Mouse (Mus musculus) gastrocnemius, postnatal 36 days (tissue): Measurements from ENCODE around the gene Dtymk. TPM values are rescaled to one million over a fixed set of nuclear protein-coding genes. Genes with fewer than 3 reads are reported as not detected.
"Not testable (repeated sequence)": the region's sequence is repeated elsewhere in the genome, so short reads cannot be mapped to it uniquely, and the experiment has no call there.

ENCODE experiments used
- DNase-seq, 2 experiments: peaks; one replicate each; pipeline ENCODE4 v3.0.0; 2022
- intact Hi-C: fragments of 180-260 bp; cut with DNase I; formaldehyde crosslinking; loops from one replicate; pipeline ENCODE4 v1.15.1; 2025
- long read RNA-seq, 2 experiments: library from polyadenylated mRNA; stranded (forward); transcript quantifications; one replicate each; pipeline ENCODE4 v2.0.0; 2021
- total RNA-seq, 2 experiments: library from RNA; stranded (reverse); gene quantifications; 2 replicates each; pipeline ENCODE4 v1.2.3; 2021

The Dtymk gene
- total RNA-seq: 10 to 100 TPM; 14.0 to 15.1 TPM
- long read RNA-seq, experiment 1, transcript Dtymk-202 (2 exons, 1,055 nt): major isoform, 13 of 26 reads
- long read RNA-seq, experiment 1, transcript Dtymk-201 (5 exons, 1,003 nt): minor isoform, 7 of 26 reads
- long read RNA-seq, experiment 1, partial matches to known transcripts: 5 of 26 reads
- long read RNA-seq, experiment 1, other reads (novel, unspliced or antisense): 1 of 26 reads
- long read RNA-seq, experiment 2, transcript Dtymk-202 (2 exons, 1,055 nt): major isoform, 12 of 34 reads
- long read RNA-seq, experiment 2, transcript Dtymk-201 (5 exons, 1,003 nt): minor isoform, 8 of 34 reads
- long read RNA-seq, experiment 2, partial matches to known transcripts: 10 of 34 reads
- long read RNA-seq, experiment 2, other reads (novel, unspliced or antisense): 4 of 34 reads

DNA sequence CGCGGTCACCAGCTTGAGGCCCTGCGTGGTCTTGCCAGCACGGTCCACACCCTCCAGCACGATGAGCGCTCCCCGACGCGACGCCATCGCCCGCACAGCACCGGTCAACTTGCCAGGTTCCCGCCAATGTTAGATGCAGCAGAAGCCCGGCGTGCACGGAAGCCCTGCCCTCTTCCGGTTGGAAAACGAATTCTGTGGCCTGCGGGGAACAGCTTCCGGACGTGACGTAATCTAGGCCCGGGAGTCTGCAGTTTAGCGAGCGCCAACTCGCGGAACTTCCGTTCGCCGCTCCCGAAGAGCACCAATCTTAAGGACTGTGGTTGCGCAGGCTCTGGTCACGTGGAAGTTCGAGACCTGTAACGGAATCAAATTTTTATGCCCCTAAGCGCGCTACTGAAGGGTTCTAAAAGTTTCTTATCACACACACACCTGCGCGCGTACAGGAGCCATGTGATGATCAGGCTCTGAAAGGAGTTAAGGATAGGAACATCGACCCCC lies at the start of gene Dtymk:
Dtymk (minus strand) TSS at position 194 of the 498 bp plus-strand sequence.
- DNase-seq: peak; percentile 81 to 88
- intact Hi-C loops: loop anchor here (2.0 to 5.0 kb wide), 2 partner anchors 45 to 134 kb away; no protein-coding TSS in a partner anchor

DNA sequence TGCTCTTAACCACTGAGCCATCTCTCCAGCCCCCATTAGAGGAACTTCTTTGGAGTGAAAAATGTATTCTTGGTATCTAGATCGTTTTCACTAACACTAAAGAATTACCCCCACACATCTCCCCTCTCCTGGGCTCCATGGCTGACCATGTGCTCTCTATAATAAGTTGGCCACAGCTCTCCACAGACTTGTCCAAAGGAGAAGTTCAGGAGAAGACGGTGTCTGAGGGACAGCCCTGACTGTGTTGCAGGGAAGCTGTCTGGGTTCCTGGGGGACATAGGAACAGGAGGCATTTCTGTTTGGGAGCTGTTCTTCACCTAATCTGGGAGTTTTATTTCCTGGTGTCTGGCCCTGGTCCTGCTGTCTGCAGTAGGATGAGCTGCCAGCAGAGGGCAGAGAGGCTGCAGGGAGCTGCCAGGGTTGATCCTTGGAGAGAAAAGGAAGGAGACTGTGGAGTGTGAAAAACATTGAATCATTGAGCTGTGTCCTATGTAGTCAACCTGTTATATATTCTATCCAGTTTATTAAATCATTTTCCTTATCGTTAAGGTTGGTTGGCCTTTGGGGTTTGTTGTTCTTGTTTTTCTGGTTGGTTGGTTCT lies 44.1 kb upstream of the Dtymk start:
- DNase-seq, intact Hi-C loops: not testable (repeated sequence)

DNA sequence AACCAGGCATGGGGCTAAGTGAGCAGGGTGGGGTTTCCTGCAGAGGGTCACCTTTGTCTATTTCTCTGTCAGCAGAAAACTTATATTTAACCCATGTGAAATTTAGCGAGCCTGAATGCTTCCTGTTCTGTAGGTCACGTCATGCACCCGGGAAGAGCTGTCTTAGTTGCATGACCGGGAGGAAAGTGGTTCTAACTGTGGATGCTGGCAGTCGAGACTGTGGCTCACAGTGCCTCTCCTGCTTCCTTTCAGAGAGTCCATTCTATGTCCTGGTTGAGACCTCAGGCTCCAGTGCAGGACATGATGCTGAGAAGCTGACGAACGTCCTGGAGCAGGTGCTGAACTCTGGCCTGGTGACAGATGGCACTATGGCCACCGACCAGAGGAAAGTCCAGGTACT lies 36.8 kb upstream of the Dtymk start:
- intact Hi-C loops: loop anchor here (10.0 kb wide), 1 partner anchor 76 kb away; the partner anchor contains the start of gene Gal3st2b
- DNase-seq: not testable (repeated sequence)

DNA sequence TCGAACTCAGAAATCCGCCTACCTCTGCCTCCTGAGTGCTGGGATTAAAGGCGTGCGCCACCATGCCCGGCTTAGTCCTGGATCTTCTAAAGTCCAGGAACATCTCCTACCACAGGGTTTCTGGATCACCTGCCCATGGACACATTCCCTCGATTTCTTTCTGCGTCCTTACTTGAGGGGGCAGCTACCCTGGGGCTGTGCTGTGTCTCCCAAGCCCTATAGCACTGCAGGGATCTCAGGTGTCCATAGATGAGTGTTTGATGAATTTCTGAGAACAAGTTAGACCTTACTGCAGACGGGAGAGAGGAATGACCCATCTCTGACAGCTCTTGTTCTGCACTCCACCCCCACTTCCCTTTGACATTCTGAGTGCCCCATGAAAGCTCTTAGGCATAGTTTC lies 35.6 kb upstream of the Dtymk start:
- intact Hi-C loops: loop anchor here (10.0 kb wide), 1 partner anchor 77 kb away; the partner anchor contains the start of gene Gal3st2b
- no peak for DNase-seq

DNA sequence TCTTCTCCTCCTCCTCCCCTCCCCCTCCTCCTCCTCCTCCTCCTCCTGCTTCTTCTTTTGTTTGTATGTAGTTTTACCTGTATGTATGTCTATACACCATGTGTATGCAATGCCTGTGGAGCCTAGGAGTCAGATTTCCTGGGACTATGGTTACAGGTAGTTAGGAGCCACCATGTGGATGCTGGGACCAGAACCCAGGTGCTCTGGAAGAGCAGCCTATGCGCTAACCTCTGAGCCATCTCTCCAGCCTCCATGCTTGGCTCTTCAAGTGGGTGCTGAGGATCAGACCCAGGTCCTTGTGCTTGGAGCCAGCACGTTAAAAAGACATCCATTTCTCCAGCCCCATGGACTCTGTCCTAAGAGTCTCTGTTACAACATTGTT lies 34.8 kb upstream of the Dtymk start:
- no peak for DNase-seq
- intact Hi-C loops: loop anchor here (10.0 kb wide), 1 partner anchor 78 kb away; the partner anchor contains the start of gene Gal3st2b

DNA sequence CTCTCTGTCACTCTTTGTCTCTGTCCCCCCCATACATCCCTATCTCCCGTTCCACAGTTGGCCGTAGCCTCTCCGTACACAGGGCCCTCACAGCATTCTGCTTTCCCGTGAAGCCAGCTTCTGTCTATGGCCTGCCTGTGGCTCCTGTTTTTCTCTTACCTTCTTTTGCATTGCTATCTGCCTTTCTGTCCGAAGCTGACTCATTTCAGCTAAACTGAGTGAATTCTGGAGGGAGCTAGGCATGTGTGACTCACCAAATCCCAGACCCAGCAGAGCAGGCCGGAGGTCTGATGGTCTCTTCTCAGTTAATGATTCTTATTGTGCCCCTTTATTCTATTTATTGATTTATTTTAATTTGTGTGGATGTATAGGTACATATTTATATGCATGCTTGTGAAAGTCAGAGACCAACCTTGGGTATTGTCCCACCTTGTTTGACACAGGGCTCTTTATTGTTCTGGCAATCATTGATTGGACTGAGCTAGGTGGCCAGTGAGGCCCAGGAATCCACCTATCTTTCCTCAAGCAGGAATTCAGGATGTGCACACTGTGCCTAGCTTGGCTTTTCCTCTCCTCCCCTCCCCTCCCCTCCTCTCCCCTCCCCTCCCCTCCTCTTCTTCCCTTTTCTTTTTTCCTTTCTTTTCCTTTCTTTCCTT lies 34.3 kb upstream of the Dtymk start:
- intact Hi-C loops: loop anchor here (10.0 kb wide), 1 partner anchor 79 kb away; the partner anchor contains the start of gene Gal3st2b

DNA sequence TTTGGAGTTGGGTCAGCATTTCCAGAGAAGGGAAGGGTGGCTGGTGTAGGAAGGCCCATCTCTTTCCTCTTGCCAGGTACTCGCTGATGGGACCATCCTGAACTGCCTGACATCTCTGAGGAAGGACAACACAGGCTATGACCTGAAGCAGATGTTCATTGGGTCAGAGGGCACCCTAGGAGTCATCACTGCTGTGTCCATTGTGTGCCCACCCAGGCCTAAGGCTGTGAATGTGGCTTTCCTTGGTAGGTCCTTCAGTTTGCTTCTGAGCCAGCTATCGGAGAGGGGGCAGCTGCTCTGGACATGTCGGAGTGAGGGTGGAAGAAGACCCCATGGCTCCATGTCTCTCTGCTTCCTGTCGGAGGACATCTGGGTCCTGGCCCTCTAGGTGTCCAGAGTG lies 33.5 kb upstream of the Dtymk start:
- no peak for DNase-seq
- intact Hi-C loops: loop anchor here (10.0 kb wide), 1 partner anchor 80 kb away; the partner anchor contains the start of gene Gal3st2b

More for the DNA sequence above, 34.3 kb upstream of the Dtymk start:
- no peak for DNase-seq

DNA sequence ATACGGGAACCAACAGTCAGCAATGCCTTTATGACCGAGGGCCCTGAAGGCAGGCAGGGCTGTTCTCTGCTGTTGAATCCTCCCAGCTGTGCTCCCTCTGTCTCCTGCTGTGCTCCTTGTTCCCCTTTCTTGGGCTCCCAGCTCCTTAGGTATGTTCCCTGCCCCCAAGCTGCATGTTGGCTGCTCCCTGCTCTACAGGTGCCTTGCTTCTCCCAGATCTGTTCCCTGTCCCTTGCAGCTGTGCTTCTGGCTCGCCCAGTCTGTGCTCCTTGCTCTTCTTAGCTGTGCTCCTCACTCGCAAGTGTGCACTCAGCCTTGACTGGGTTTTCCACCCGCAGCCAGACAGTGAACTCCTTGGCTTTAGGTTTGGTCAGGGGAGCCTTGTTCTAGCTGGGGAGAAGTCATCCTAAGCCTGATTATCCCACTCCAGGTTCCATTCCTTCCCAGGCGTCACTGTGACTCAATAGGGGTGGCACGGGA lies 33.0 kb upstream of the Dtymk start:
- DNase-seq: no peak
- intact Hi-C loops: loop anchor here (10.0 kb wide), 1 partner anchor 80 kb away; the partner anchor contains the start of gene Gal3st2b

DNA sequence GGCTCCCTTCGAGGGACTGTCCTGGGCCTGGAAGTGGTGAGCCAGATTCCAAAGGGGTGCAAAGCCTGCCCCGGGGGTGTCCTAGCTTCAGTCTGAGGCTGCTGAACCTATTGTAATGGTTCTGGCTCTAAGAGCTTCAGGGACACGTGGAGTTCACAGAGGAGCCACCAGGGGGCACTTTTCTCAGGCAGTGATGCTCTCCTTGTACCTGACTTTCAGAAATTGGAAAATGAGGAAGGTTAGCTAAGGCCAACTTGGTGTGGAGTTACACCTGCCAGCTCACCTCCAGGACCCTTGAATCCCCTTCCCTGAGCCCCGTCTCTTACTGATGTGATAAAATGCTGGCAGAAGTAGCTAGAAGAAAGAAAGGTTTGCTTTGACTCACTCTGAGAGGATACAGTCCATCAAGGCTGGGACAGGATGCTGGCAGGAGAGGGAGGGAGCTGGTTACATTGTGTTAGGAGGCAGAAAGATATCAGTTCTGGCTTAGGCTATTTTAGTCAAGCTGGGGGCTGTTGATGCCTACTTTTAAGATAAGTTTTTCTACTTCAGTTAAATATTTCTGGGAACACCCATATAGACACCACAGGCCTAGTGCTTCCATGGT lies 31.1 kb upstream of the Dtymk start:
- intact Hi-C loops: loop anchor here (10.0 kb wide), 1 partner anchor 82 kb away; the partner anchor contains the start of gene Gal3st2b
- not testable (repeated sequence) for DNase-seq

DNA sequence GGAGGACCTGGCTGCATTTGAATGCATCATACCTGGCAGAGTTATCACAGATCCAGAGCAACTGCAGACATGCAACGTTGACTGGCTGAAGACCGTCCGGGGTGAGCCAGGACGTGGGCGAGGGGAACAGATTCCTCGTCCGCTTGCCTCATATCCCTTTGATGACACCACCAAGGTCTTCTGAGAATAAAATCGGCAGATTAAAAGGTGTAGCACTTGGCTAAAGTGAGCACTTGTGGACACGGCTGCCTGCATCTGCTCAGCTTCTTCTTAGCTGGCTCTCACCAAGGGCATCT lies 24.8 kb upstream of the Dtymk start:
- DNase-seq: no peak
- intact Hi-C loops: loop anchor here (10.0 kb wide), 1 partner anchor 892 kb away; the partner anchor contains the start of gene Capn10

DNA sequence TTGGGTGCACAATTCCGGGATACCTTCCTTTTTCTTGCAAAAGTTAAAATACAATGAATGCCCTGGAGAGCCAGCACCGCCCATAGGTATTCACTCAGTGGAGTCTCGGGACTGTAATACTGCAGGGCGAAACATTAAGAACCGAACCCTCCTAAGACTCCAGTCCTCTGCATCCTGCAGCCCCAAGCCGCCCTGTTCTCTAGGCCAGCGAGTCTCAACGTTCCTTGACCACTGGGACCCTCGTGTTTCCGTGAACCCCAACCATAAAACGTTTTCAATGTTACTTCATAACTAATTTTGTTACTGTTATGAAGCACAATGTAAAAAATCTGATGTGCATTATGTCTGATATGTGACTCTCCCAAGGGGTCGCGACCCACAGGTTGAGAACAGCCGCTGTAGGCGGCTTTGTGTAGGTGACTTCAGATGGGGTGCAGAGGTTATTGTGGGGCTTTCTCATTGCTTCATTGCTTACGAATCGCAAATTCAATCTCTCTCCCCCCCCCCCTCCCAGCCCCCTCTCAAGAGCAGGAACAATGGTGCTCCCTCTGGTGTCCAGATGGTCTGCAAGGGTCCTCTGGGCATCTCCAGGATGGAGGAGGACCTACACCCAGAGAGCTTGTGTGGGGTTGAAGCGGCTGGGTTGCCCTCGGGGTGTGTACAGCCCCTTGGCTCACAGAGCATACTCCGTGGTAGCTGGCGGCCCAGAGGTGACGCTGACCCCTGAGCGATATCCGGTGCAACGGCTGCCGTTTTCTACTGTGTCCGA lies 24.2 kb upstream of the Dtymk start:
- intact Hi-C loops: loop anchor here (10.0 kb wide), 1 partner anchor 891 kb away; the partner anchor contains the start of gene Capn10

DNA sequence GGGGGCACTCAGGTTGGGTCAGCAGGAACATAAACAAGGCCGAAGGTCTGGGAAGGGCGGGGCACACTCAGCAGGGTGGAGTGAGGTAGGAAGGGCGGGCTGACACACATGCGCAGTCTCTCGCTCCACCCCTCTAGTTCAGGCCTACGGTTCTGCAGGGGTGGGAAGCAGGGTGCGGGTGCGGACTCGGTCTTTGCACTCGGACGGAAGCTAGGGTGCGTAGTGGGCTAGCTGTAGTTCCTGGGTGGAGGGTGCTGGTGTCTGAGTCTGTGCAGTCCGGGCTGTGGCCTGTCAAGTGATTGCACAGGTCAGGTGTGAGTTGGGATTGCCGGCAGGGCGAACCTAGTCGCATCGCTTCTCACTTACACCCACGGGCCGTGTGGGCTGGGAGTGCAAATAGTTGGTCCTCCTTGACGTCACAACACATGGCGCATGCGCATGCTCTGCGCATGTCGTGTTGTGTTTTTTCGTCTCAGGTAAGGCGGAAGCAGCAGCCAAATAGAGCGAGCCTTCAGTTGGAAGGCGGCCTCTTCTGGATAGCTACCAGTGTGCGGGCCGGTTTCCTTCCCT lies 23.5 kb upstream of the Dtymk start:
- intact Hi-C loops: loop anchor here (10.0 kb wide), 1 partner anchor 890 kb away; the partner anchor contains the start of gene Capn10
- DNase-seq: peak; percentile 94 to 95

More for the DNA sequence above, 24.2 kb upstream of the Dtymk start:
- no peak for DNase-seq

DNA sequence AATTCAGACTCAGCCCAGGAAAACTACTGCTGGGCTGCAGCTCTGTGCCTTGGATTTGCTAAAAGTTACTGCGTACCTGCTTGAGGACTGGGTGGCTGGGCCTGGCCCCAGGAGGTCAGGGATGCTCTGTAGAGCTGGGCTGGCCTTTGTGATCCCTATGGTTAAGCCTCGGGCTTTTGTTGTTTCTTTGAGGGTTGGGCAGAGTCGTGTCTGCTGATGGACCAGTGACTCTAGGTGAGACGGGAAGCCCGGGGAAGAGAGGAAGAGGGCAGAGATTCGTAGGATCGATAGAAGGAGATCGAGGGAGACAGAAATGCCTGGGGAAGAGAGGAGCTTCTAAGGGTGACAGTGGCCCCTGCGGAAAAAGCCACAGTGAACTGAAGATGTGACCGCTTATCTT lies 22.9 kb upstream of the Dtymk start, which contains the start of gene D2hgdh:
D2hgdh (plus strand) TSS at position 301 of the 400 bp plus-strand sequence.
- DNase-seq: no peak
- intact Hi-C loops: loop anchor here (10.0 kb wide), 1 partner anchor 890 kb away; the partner anchor contains the start of gene Capn10

DNA sequence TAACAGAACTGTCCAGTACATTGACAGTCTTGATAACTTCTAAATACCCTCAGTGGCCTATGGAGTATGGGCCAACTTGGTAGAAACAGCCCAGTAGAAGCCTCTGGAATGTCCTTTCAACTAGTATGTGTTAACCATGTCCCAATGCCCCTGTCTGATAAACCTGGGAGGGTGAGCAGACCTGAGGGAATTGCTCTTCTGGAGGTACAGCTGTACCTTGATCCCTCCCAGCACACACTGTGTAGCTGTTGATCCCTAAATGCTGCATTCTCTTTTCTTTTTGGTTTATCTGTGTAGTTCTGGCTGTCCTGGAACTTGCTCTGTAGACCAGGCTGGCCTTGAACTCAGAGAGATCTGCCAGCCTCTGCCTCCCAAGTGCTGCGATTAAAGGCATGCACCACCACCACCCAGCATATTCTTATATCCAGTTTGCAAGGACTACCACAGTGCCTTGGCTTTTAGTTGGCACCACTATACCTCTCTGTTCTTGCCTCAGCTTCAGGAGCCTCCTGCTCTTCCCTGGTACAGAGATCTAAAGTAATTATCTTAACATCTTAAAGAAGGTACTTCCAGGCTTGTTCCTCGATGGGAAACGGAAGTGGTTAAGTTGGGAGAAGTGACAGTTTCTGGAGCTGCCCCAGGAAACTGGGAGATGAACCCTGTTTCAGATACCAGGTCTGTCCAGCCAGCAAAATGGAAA lies 22.2 kb upstream of the Dtymk start:
- intact Hi-C loops: loop anchor here (10.0 kb wide), 1 partner anchor 889 kb away; the partner anchor contains the start of gene Capn10
- DNase-seq: no peak

DNA sequence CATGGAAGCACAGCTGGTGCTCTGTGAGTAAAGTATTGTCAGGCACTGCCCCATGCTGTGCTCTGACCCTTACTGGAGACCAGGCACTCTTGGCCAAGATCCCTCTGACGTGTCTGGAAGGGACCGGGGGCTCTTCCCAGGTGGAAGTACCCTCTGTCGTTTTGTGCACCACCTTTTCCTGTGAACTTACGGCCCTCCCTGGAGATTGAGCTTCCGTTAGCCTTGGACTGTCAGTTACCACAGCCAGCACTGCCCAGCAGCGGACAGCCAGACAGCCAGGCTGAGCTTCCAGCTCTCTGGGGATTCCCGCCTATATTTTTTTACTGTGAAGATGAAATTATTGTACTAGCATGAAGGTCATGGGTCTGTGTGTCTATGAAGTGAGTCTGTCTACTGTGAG lies 17.0 kb upstream of the Dtymk start:
- intact Hi-C loops: no loop called here
- DNase-seq: no peak

DNA sequence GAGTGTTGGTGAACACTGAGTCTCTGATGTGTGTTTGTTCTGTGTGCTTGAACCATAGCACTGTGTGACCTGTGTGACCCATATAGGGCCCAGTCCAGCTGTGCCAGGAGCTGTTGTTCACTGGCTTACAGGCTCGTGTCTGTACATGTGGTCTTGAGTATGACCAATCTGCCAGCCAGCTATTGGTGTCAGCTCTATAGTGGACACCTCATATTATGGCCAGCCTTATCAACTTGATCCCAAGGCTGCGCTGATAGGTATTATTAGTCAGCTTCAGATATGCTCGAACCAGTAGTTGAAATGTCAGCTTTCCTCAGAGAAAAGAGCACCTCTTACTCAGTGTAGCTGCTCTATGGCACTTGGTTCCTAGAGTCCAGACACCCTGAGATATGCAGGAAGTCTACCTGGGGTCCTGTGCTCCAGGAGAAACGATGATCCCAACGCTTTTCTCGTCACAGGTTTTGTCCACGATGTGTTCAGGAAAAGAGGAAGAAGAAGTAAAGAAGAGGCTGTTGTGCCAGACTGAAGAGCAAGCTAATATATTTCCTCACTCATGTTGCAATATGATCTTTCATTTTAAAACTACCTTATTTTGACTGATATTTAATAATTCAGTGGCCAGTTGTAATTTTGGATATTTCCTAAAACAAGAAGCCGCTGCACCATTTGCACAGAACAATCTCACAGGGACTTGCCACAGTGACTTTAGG lies 16.2 kb upstream of the Dtymk start:
- intact Hi-C loops: no loop called here
- DNase-seq: no peak

DNA sequence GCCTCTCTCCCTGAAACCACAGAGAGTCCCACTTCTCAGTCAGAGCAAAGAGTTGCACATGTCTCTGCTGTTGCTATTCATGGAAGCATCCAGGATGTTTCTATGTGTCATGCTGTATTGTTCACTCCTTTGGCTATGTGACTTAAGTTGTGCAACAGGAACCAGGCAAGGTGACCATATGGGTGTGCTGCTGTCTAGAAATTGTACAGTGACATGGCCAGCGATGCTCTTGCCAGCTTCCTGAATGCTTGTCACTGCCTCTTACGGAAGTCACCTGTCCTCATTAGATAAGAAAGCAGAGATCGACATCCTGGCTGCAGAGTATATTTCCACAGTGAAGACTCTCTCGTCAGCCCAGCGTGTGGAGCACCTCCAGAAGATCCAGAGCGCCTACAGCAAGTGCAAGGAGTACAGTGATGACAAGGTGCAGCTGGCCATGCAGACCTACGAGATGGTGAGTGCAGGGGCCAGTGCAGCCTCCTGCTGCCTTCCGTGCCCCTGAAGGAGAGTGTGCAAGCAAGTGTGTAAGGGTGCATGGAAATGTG lies 9.8 kb upstream of the Dtymk start:
- intact Hi-C loops: no loop called here

More for the DNA sequence above, 9.8 kb upstream of the Dtymk start:
- no peak for DNase-seq
